Mouse (Mus musculus): ENCODE data around the gene Drc7. TPM values are rescaled to one million over a fixed set of nuclear protein-coding genes. Genes with fewer than 3 reads are reported as not detected.

The Drc7 gene
- polyA plus RNA-seq, 1 experiment from 2014 or later, result 0.47 TPM

GRCm38 (mm10) chr8:95099009-95099408, 44.1 kb downstream of the Drc7 start:
- Histone ChIP-seq H3K9me3 (ENCODE audit: control insufficient read depth, low read length) (no peaks in the 10 kb centered on the region), H3K4me3 (ENCODE audit: low read depth, low read length) (no peak overlapping the region), H3K36me3 (ENCODE audit: control insufficient read depth, insufficient read depth, low read length) (peaks cover 75% of the 10 kb centered on the region), H3K27me3 (replicated peaks; ENCODE audit: control insufficient read depth, insufficient read depth, low read length) (no peaks in the 10 kb centered on the region), H3K4me2 (ENCODE audit: low read depth, low read length) (no peak overlapping the region), H3K9ac (ENCODE audit: low read depth, low read length) (no peak overlapping the region), H3K27ac (replicated peaks; ENCODE audit: low read depth, low read length) (no peak overlapping the region), H3K4me1 (ENCODE audit: control insufficient read depth, insufficient read depth, low read length) (no peaks in the 10 kb centered on the region)
- 16% methylated on average over 5 of the region's 5 CpGs for WGBS
- DNase-seq (ENCODE audit: low spot score), result peak; percentile 50
- peak; percentile 51 for ATAC-seq (ENCODE audit: low read depth)

GRCm38 (mm10) chr8:95101972-95102371, 47.1 kb downstream of the Drc7 start:
- WGBS, result 61% methylated on average over 4 of the region's 4 CpGs
- Histone ChIP-seq H3K4me1 (ENCODE audit: control insufficient read depth, insufficient read depth, low read length) (no peaks in the 10 kb centered on the region), H3K27ac (replicated peaks; ENCODE audit: low read depth, low read length) (no peak overlapping the region), H3K4me3 (ENCODE audit: low read depth, low read length) (no peak overlapping the region), H3K4me2 (ENCODE audit: low read depth, low read length) (no peak overlapping the region), H3K9me3 (ENCODE audit: control insufficient read depth, low read length) (no peaks in the 10 kb centered on the region), H3K27me3 (replicated peaks; ENCODE audit: control insufficient read depth, insufficient read depth, low read length) (no peaks in the 10 kb centered on the region), H3K9ac (ENCODE audit: low read depth, low read length) (no peak overlapping the region), H3K36me3 (ENCODE audit: control insufficient read depth, insufficient read depth, low read length) (peaks cover 47% of the 10 kb centered on the region)
- no peak for DNase-seq (ENCODE audit: low spot score)
- no peak for ATAC-seq (ENCODE audit: low read depth)

- Histone ChIP-seq H3K9me3 (ENCODE audit: control insufficient read depth, low read length) (no peaks in the 10 kb centered on the region), H3K4me2 (ENCODE audit: low read depth, low read length) (no peak overlapping the region), H3K27me3 (replicated peaks; ENCODE audit: control insufficient read depth, insufficient read depth, low read length) (no peaks in the 10 kb centered on the region), H3K27ac (replicated peaks; ENCODE audit: low read depth, low read length) (no peak overlapping the region), H3K4me1 (ENCODE audit: control insufficient read depth, insufficient read depth, low read length) (no peaks in the 10 kb centered on the region), H3K9ac (ENCODE audit: low read depth, low read length) (no peak overlapping the region), H3K36me3 (ENCODE audit: control insufficient read depth, insufficient read depth, low read length) (peaks cover 27% of the 10 kb centered on the region; the same call in 1 of the 2 replicates), H3K4me3 (ENCODE audit: low read depth, low read length) (no peak overlapping the region)
- no peak for ATAC-seq (ENCODE audit: low read depth)
- 88% methylated on average over 13 of the region's 13 CpGs for WGBS
- DNase-seq (ENCODE audit: low spot score), result no peak
Observed at GRCm38 (mm10) chr8:95107306-95107705, 52.4 kb downstream of the Drc7 start.

- DNase-seq (ENCODE audit: low spot score) (no peak), ATAC-seq (ENCODE audit: low read depth) (no peak)
- no peaks in the 10 kb centered on the region for H3K4me1 ChIP-seq (ENCODE audit: control insufficient read depth, insufficient read depth, low read length)
- no peak overlapping the region for H3K4me2 ChIP-seq (ENCODE audit: low read depth, low read length)
- no peaks in the 10 kb centered on the region for H3K9me3 ChIP-seq (ENCODE audit: control insufficient read depth, low read length)
- no peaks in the 10 kb centered on the region for H3K27me3 ChIP-seq (replicated peaks; ENCODE audit: control insufficient read depth, insufficient read depth, low read length)
- no peak overlapping the region for H3K4me3 ChIP-seq (ENCODE audit: low read depth, low read length)
- no peak overlapping the region for H3K27ac ChIP-seq (replicated peaks; ENCODE audit: low read depth, low read length)
- 89% methylated on average over 3 of the region's 3 CpGs for WGBS
- no peak overlapping the region for H3K9ac ChIP-seq (ENCODE audit: low read depth, low read length)
- peaks cover 18% of the 10 kb centered on the region; the same call in 1 of the 2 replicates for H3K36me3 ChIP-seq (ENCODE audit: control insufficient read depth, insufficient read depth, low read length)
Observed at GRCm38 (mm10) chr8:95112594-95112993, 57.7 kb downstream of the Drc7 start.

- Histone ChIP-seq H3K27me3 (replicated peaks; ENCODE audit: control insufficient read depth, insufficient read depth, low read length) (no peaks in the 10 kb centered on the region), H3K36me3 (ENCODE audit: control insufficient read depth, insufficient read depth, low read length) (peaks cover 16% of the 10 kb centered on the region; the same call in 1 of the 2 replicates), H3K9me3 (ENCODE audit: control insufficient read depth, low read length) (no peaks in the 10 kb centered on the region), H3K4me1 (ENCODE audit: control insufficient read depth, insufficient read depth, low read length) (no peaks in the 10 kb centered on the region), H3K4me3 (ENCODE audit: low read depth, low read length) (no peak overlapping the region), H3K4me2 (ENCODE audit: low read depth, low read length) (no peak overlapping the region), H3K27ac (replicated peaks; ENCODE audit: low read depth, low read length) (no peak overlapping the region), H3K9ac (ENCODE audit: low read depth, low read length) (no peak overlapping the region)
- no peak for DNase-seq (ENCODE audit: low spot score)
- ATAC-seq (ENCODE audit: low read depth), result no peak
- 74% methylated on average over 4 of the region's 4 CpGs for WGBS
Observed at GRCm38 (mm10) chr8:95113108-95113507, 58.2 kb downstream of the Drc7 start.

- H3K9me3 ChIP-seq (ENCODE audit: control insufficient read depth, low read length), result no peaks in the 10 kb centered on the region
- WGBS, result 78% methylated on average over 3 of the region's 3 CpGs
- H3K36me3 ChIP-seq (ENCODE audit: control insufficient read depth, insufficient read depth, low read length), result 0 out of 2 replicates have a peak, but pooled peaks cover 9% of the 10 kb centered on the region
- no peaks in the 10 kb centered on the region for H3K4me1 ChIP-seq (ENCODE audit: control insufficient read depth, insufficient read depth, low read length)
- no peaks in the 10 kb centered on the region for H3K27me3 ChIP-seq (replicated peaks; ENCODE audit: control insufficient read depth, insufficient read depth, low read length)
- DNase-seq (ENCODE audit: low spot score), result peak; percentile 79
- H3K4me2 ChIP-seq (ENCODE audit: low read depth, low read length), result no peak overlapping the region
- no peak overlapping the region for H3K9ac ChIP-seq (ENCODE audit: low read depth, low read length)
- no peak overlapping the region for H3K27ac ChIP-seq (replicated peaks; ENCODE audit: low read depth, low read length)
- H3K4me3 ChIP-seq (ENCODE audit: low read depth, low read length), result no peak overlapping the region
- ATAC-seq (ENCODE audit: low read depth), result peak; percentile 71; the same call in 1 of the 2 replicates
Observed at GRCm38 (mm10) chr8:95113750-95114149, 58.8 kb downstream of the Drc7 start.

GRCm38 (mm10) chr8:95123455-95123854, 68.6 kb downstream of the Drc7 start:
- Histone ChIP-seq H3K27me3 (replicated peaks; ENCODE audit: control insufficient read depth, insufficient read depth, low read length) (no peaks in the 10 kb centered on the region), H3K4me3 (ENCODE audit: low read depth, low read length) (no peak overlapping the region), H3K9me3 (ENCODE audit: control insufficient read depth, low read length) (no peaks in the 10 kb centered on the region), H3K4me1 (ENCODE audit: control insufficient read depth, insufficient read depth, low read length) (no peaks in the 10 kb centered on the region), H3K4me2 (ENCODE audit: low read depth, low read length) (no peak overlapping the region), H3K9ac (ENCODE audit: low read depth, low read length) (no peak overlapping the region), H3K36me3 (ENCODE audit: control insufficient read depth, insufficient read depth, low read length) (no peaks in the 10 kb centered on the region), H3K27ac (replicated peaks; ENCODE audit: low read depth, low read length) (no peak overlapping the region)
- no peak for DNase-seq (ENCODE audit: low spot score)
- 90% methylated on average over 5 of the region's 5 CpGs for WGBS
- ATAC-seq (ENCODE audit: low read depth), result no peak

- Histone ChIP-seq H3K4me1 (ENCODE audit: control insufficient read depth, insufficient read depth, low read length) (no peaks in the 10 kb centered on the region), H3K4me2 (ENCODE audit: low read depth, low read length) (no peak overlapping the region), H3K9me3 (ENCODE audit: control insufficient read depth, low read length) (no peaks in the 10 kb centered on the region), H3K27me3 (replicated peaks; ENCODE audit: control insufficient read depth, insufficient read depth, low read length) (no peaks in the 10 kb centered on the region), H3K36me3 (ENCODE audit: control insufficient read depth, insufficient read depth, low read length) (0 out of 2 replicates have a peak, but pooled peaks cover 6% of the 10 kb centered on the region), H3K9ac (ENCODE audit: low read depth, low read length) (no peak overlapping the region), H3K27ac (replicated peaks; ENCODE audit: low read depth, low read length) (no peak overlapping the region), H3K4me3 (ENCODE audit: low read depth, low read length) (no peak overlapping the region)
- WGBS, result 89% methylated on average over 11 of the region's 11 CpGs
- ATAC-seq (ENCODE audit: low read depth), result no peak
- DNase-seq (ENCODE audit: low spot score), result no peak
Observed at GRCm38 (mm10) chr8:95126497-95126896, 71.6 kb downstream of the Drc7 start.

GRCm38 (mm10) chr8:95127658-95128057, 72.8 kb downstream of the Drc7 start:
- Histone ChIP-seq H3K4me2 (ENCODE audit: low read depth, low read length) (no peak overlapping the region), H3K4me1 (ENCODE audit: control insufficient read depth, insufficient read depth, low read length) (no peaks in the 10 kb centered on the region), H3K27ac (replicated peaks; ENCODE audit: low read depth, low read length) (no peak overlapping the region), H3K27me3 (replicated peaks; ENCODE audit: control insufficient read depth, insufficient read depth, low read length) (no peaks in the 10 kb centered on the region), H3K9me3 (ENCODE audit: control insufficient read depth, low read length) (no peaks in the 10 kb centered on the region), H3K36me3 (ENCODE audit: control insufficient read depth, insufficient read depth, low read length) (0 out of 2 replicates have a peak, but pooled peaks cover 14% of the 10 kb centered on the region), H3K4me3 (ENCODE audit: low read depth, low read length) (no peak overlapping the region), H3K9ac (ENCODE audit: low read depth, low read length) (no peak overlapping the region)
- DNase-seq (ENCODE audit: low spot score), result no peak
- no peak for ATAC-seq (ENCODE audit: low read depth)
- 67% methylated on average over 9 of the region's 9 CpGs for WGBS

All from embryonic facial prominence, embryonic 14.5 days (tissue).